Mouse (Mus musculus) stomach, postnatal 0 days (tissue): ENCODE data around the gene Pcca. TPM values are rescaled to one million over a fixed set of nuclear protein-coding genes. Genes with fewer than 3 reads are reported as not detected.

ENCODE experiments used
- ATAC-seq: fragments of 200-750 bp; cut with Nextera tagmentation; 2 replicates; pipeline ENCODE4 v1.8.0; 2017; ENCODE audit not compliant: low FRiP score, low TSS enrichment
- DNase-seq: peaks from one replicate; pipeline ENCODE4 v3.0.0-alpha.2; 2016; ENCODE audit warnings: low spot score
- H3K27ac ChIP-seq: fragments of 300-500 bp; sonication (generic); replicated peaks from 2 replicates; pipeline ENCODE4 v1.5.1; 2014; ENCODE audit warnings: mild to moderate bottlenecking, control low read depth
- H3K27me3 ChIP-seq: fragments of 300-500 bp; sonication (generic); 2 replicates; pipeline ENCODE4 v1.6.1; 2014; ENCODE audit warnings: low read length; ENCODE audit not compliant: control insufficient read depth, insufficient read depth
- H3K36me3 ChIP-seq: fragments of 300-500 bp; sonication (generic); 2 replicates; pipeline ENCODE4 v1.6.1; 2014; ENCODE audit warnings: low read length, mixed read lengths; ENCODE audit not compliant: control insufficient read depth, insufficient read depth
- H3K4me1 ChIP-seq: fragments of 300-500 bp; sonication (generic); replicated peaks from 2 replicates; pipeline ENCODE4 v1.6.1; 2014; ENCODE audit warnings: antibody characterized with exemption; ENCODE audit not compliant: control insufficient read depth, insufficient read depth
- H3K4me2 ChIP-seq: fragments of 300-500 bp; sonication (generic); replicated peaks from 2 replicates; pipeline ENCODE4 v1.6.1; 2014; ENCODE audit warnings: low read depth, mild to moderate bottlenecking, control low read depth, moderate library complexity
- H3K4me3 ChIP-seq: fragments of 300-500 bp; sonication (generic); 2 replicates; pipeline ENCODE4 v1.5.1; 2014; ENCODE audit warnings: low read depth, low read length, control low read depth
- H3K9ac ChIP-seq: fragments of 300-500 bp; sonication (generic); 2 replicates; pipeline ENCODE4 v1.6.1; 2014; ENCODE audit warnings: mild to moderate bottlenecking, low read length, control low read depth, mixed read lengths
- H3K9me3 ChIP-seq: fragments of 300-500 bp; sonication (generic); 2 replicates; pipeline ENCODE4 v1.6.1; 2016; ENCODE audit warnings: low read length; ENCODE audit not compliant: control insufficient read depth
- CTCF ChIP-seq: IDR thresholded peaks from 2 replicates; pipeline ENCODE4 v1.5.1; 2016; ENCODE audit warnings: antibody characterized with exemption, low read depth, mild to moderate bottlenecking, moderate library complexity
- EP300 ChIP-seq: optimal IDR thresholded peaks from 2 replicates; pipeline ENCODE3; 2016; ENCODE audit warnings: antibody characterized with exemption
- whole genome bisulfite sequencing: fragments of 180-500 bp; shearing (Covaris S2); extraction: QIAGEN DNeasy Blood & Tissue Kit; methylation state at CpG from one replicate; pipeline ENCODE4 v1.1.7; 2014; 5-methylcytosine and 5-hydroxymethylcytosine counted together
- polyA plus RNA-seq: library from polyadenylated mRNA; unstranded; fragments of >200 nt; fragmentation: Nextera tagmentation; extraction: Ambion mirVana; gene quantifications from 2 replicates; pipeline ENCODE4 v1.2.1, GENCODE M21; 2015

Pcca gene
- polyA plus RNA-seq, result 8.2 and 9.2 TPM in 2 replicates

- Histone ChIP-seq H3K4me1 (no peaks in the 10 kb centered on the region), H3K9me3 (no peaks in the 10 kb centered on the region), H3K27me3 (no peaks in the 10 kb centered on the region), H3K36me3 (no peaks in the 10 kb centered on the region), H3K4me3 (peak within 1 kb of the TSS; percentile 71), H3K4me2 (peak within 1 kb of the TSS; percentile 86), H3K27ac (peak within 1 kb of the TSS; percentile 56; the same call in 1 of the 2 replicates), H3K9ac (peak within 1 kb of the TSS; percentile 65)
- peak; percentile 93 for DNase-seq
- ATAC-seq, result peak; percentile 99
- 2% methylated on average over 53 of the region's 54 CpGs for WGBS
- TF ChIP-seq CTCF (peak; percentile 37), EP300 (no peak)
Measured at GRCm38 (mm10) chr14:122534017-122534924, at the start of gene Pcca. Gene Pcca, plus strand, starts transcription at chr14:122534324.

- no peak overlapping the region for H3K4me3 ChIP-seq
- DNase-seq, result no peak
- no peak for ATAC-seq
- WGBS, result 9% methylated on average over 3 of the region's 4 CpGs
- no peak overlapping the region for H3K9ac ChIP-seq
- TF ChIP-seq EP300 (no peak), CTCF (no peak)
- H3K36me3 ChIP-seq, result no peaks in the 10 kb centered on the region
- no peaks in the 10 kb centered on the region for H3K9me3 ChIP-seq
- peaks cover 25% of the 10 kb centered on the region for H3K27me3 ChIP-seq
- no peak overlapping the region for H3K27ac ChIP-seq
- H3K4me2 ChIP-seq, result no peak overlapping the region
- H3K4me1 ChIP-seq, result no peaks in the 10 kb centered on the region
Measured at GRCm38 (mm10) chr14:122484458-122484843, 49.7 kb upstream of the Pcca start.

GRCm38 (mm10) chr14:122484844-122485551 lies 49.1 kb upstream of the Pcca start:
- Histone ChIP-seq H3K36me3 (no peaks in the 10 kb centered on the region), H3K4me2 (no peak overlapping the region), H3K9ac (no peak overlapping the region), H3K4me1 (no peaks in the 10 kb centered on the region), H3K27ac (no peak overlapping the region), H3K9me3 (no peaks in the 10 kb centered on the region), H3K4me3 (no peak overlapping the region), H3K27me3 (peaks cover 25% of the 10 kb centered on the region)
- no peak for TF ChIP-seq CTCF
- TF ChIP-seq EP300, result no peak
- no peak for DNase-seq
- no peak for ATAC-seq
- WGBS, result 4% methylated on average over 24 of the region's 24 CpGs

- Histone ChIP-seq H3K4me2 (no peak overlapping the region), H3K9ac (no peak overlapping the region), H3K4me3 (no peak overlapping the region), H3K9me3 (no peaks in the 10 kb centered on the region), H3K27ac (no peak overlapping the region), H3K36me3 (no peaks in the 10 kb centered on the region), H3K4me1 (no peaks in the 10 kb centered on the region), H3K27me3 (peaks cover 22% of the 10 kb centered on the region)
- ATAC-seq (no peak), DNase-seq (no peak)
- WGBS, result 4% methylated on average over 12 of the region's 12 CpGs
- TF ChIP-seq EP300, result no peak
- TF ChIP-seq CTCF, result no peak
Measured at GRCm38 (mm10) chr14:122485635-122486181, 48.4 kb upstream of the Pcca start.

GRCm38 (mm10) chr14:122486611-122487010 lies 47.5 kb upstream of the Pcca start:
- Histone ChIP-seq H3K27ac (no peak overlapping the region), H3K4me3 (no peak overlapping the region), H3K36me3 (no peaks in the 10 kb centered on the region), H3K4me2 (no peak overlapping the region), H3K27me3 (peaks cover 18% of the 10 kb centered on the region), H3K9me3 (no peaks in the 10 kb centered on the region), H3K4me1 (no peaks in the 10 kb centered on the region), H3K9ac (no peak overlapping the region)
- TF ChIP-seq EP300, result no peak
- TF ChIP-seq CTCF, result no peak
- DNase-seq (no peak), ATAC-seq (no peak)
- 3% methylated on average over 1 of the region's 1 CpGs for WGBS
